Mouse (Mus musculus) small intestine, adult 2 months (tissue): ENCODE measurements around the gene Gpr62.

Experiments
- CTCF ChIP-seq: fragments of 200-500 bp; IDR thresholded peaks from 2 replicates; pipeline ENCODE4 v1.5.1; 2012; ENCODE audit warnings: low read depth, mild to moderate bottlenecking, control low read depth, inconsistent platforms, low read length, moderate library complexity, mixed read lengths; ENCODE audit not compliant: insufficient replicate concordance, insufficient read length; ENCODE audit errors: extremely low read depth
- POLR2A ChIP-seq: fragments of 200-500 bp; IDR thresholded peaks from 2 replicates; pipeline ENCODE4 v1.6.1; 2012; ENCODE audit warnings: low read depth, mild to moderate bottlenecking, control low read depth, inconsistent platforms, low read length, moderate library complexity

GRCm38 (mm10) chr9:106420608-106421007 is 45.1 kb downstream of the Gpr62 start:
- TF ChIP-seq CTCF (no peak), POLR2A (no peak)
